Mouse (Mus musculus) liver, embryonic 14.5 days (tissue): ENCODE measurements at regions not wholly inside any gene's neighbourhood (a gene's known extent, or its start where the extent isn't known, plus 50 kb on each side); places are given as distances from the start of the nearest gene placed in this dataset.

Experiments
- CTCF ChIP-seq: IDR thresholded peaks from 2 replicates; pipeline ENCODE4 v1.5.1; 2016; ENCODE audit warnings: antibody characterized with exemption, low read depth, control low read depth
- EP300 ChIP-seq: IDR thresholded peaks from 2 replicates; pipeline ENCODE4 v1.6.1; 2016; ENCODE audit warnings: antibody characterized with exemption, low read depth

DNA sequence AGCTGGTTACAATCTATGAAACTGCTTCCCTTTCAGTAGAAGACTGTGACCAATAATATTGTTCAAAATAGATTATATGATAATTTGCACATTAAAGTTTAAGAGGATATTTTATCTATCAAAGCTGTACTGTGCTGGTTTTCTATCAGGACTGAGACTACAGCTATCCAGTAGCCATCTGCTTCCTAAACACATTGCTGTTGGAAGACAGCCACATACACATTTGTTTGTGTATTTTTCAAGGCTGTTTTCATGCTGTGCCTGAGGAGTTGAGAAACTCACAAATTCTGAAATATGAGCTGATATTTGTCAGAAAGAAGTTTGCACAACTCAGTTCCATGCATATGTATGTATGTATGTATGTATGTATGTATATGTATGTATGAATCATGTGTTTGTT is 1089.0 kb upstream of the Lrrtm3 start:
- TF ChIP-seq EP300 (no peak), CTCF (no peak)
